Mouse (Mus musculus) kidney, embryonic 16.5 days (tissue): ENCODE data around the gene Ralgps1. TPM values are rescaled to one million over a fixed set of nuclear protein-coding genes. Genes with fewer than 3 reads are reported as not detected.

Experiments
- ATAC-seq: fragments of 200-750 bp; cut with Nextera tagmentation; 2 replicates; pipeline ENCODE4 v1.8.0; 2017; ENCODE audit warnings: moderate TSS enrichment; ENCODE audit not compliant: low FRiP score, low TSS enrichment
- H3K27ac ChIP-seq: fragments of 300-500 bp; sonication (generic); 2 replicates; pipeline ENCODE4 v1.5.1; 2014; ENCODE audit warnings: low read length
- H3K27me3 ChIP-seq: fragments of 300-500 bp; sonication (generic); 2 replicates; pipeline ENCODE4 v1.6.1; 2014; ENCODE audit warnings: low read length, control low read depth, mixed read lengths; ENCODE audit not compliant: insufficient read depth
- H3K36me3 ChIP-seq: fragments of 300-500 bp; sonication (generic); 2 replicates; pipeline ENCODE4 v1.6.1; 2014; ENCODE audit warnings: low read length, control low read depth, mixed read lengths; ENCODE audit not compliant: insufficient read depth
- H3K4me1 ChIP-seq: fragments of 300-500 bp; sonication (generic); 2 replicates; pipeline ENCODE4 v1.6.1; 2014; ENCODE audit warnings: low read length, control low read depth, mixed read lengths; ENCODE audit not compliant: insufficient read depth
- H3K4me2 ChIP-seq: fragments of 300-500 bp; sonication (generic); replicated peaks from 2 replicates; pipeline ENCODE4 v1.6.1; 2014; ENCODE audit warnings: low read depth, low read length
- H3K4me3 ChIP-seq: fragments of 300-500 bp; sonication (generic); 2 replicates; pipeline ENCODE4 v1.5.1; 2014; ENCODE audit warnings: mild to moderate bottlenecking, low read length
- H3K9ac ChIP-seq: fragments of 300-500 bp; sonication (generic); replicated peaks from 2 replicates; pipeline ENCODE4 v1.6.1; 2014; ENCODE audit warnings: low read length
- H3K9me3 ChIP-seq: fragments of 300-500 bp; sonication (generic); 2 replicates; pipeline ENCODE4 v1.6.1; 2016; ENCODE audit warnings: low read length, control low read depth
- whole genome bisulfite sequencing: fragments of 180-500 bp; shearing (Covaris S2); extraction: QIAGEN DNeasy Blood & Tissue Kit; methylation state at CpG from one replicate; pipeline ENCODE4 v1.1.7; 2014; 5-methylcytosine and 5-hydroxymethylcytosine counted together
- polyA plus RNA-seq: library from polyadenylated mRNA; unstranded; fragments of >200 nt; fragmentation: Nextera tagmentation; extraction: Ambion mirVana; gene quantifications from 2 replicates; pipeline ENCODE4 v1.2.1, GENCODE M21; 2015

Ralgps1 gene
- polyA plus RNA-seq, 1 experiment from 2014 or later: 5.2 TPM

GRCm38 (mm10) chr2:33225921-33226320 is 145.4 kb downstream of the Ralgps1 start:
- no peaks in the 10 kb centered on the region for H3K9me3 ChIP-seq
- H3K4me1 ChIP-seq: peaks cover 30% of the 10 kb centered on the region
- H3K27me3 ChIP-seq: no peaks in the 10 kb centered on the region
- H3K27ac ChIP-seq: no peak overlapping the region
- no peak for ATAC-seq
- H3K36me3 ChIP-seq: peaks cover 5% of the 10 kb centered on the region; the same call in 1 of the 2 replicates
- WGBS: 85% methylated on average over 7 of the region's 7 CpGs
- H3K4me3 ChIP-seq: no peak overlapping the region
- H3K4me2 ChIP-seq: no peak overlapping the region
- no peak overlapping the region for H3K9ac ChIP-seq

GRCm38 (mm10) chr2:33223656-33224358 is 147.5 kb downstream of the Ralgps1 start:
- Histone ChIP-seq H3K36me3 (peaks cover 3% of the 10 kb centered on the region; the same call in 1 of the 2 replicates), H3K4me2 (no peak overlapping the region), H3K4me3 (no peak overlapping the region), H3K27ac (0 out of 2 replicates have a peak overlapping the region, but pooled peaks have one; percentile 43), H3K27me3 (no peaks in the 10 kb centered on the region), H3K4me1 (peaks cover 51% of the 10 kb centered on the region), H3K9me3 (no peaks in the 10 kb centered on the region), H3K9ac (no peak overlapping the region)
- WGBS: 58% methylated on average over 10 of the region's 10 CpGs
- ATAC-seq: no peak

- no peak overlapping the region for H3K27ac ChIP-seq
- no peaks in the 10 kb centered on the region for H3K36me3 ChIP-seq
- H3K4me3 ChIP-seq: no peak overlapping the region
- H3K4me2 ChIP-seq: no peak overlapping the region
- no peak for ATAC-seq
- H3K27me3 ChIP-seq: no peaks in the 10 kb centered on the region
- no peaks in the 10 kb centered on the region for H3K9me3 ChIP-seq
- no peak overlapping the region for H3K9ac ChIP-seq
- peaks cover 58% of the 10 kb centered on the region for H3K4me1 ChIP-seq
- WGBS: 69% methylated on average over 6 of the region's 6 CpGs
Measured at GRCm38 (mm10) chr2:33222480-33222879, 148.8 kb downstream of the Ralgps1 start.

- 67% methylated on average over 11 of the region's 11 CpGs for WGBS
Measured at GRCm38 (mm10) chr2:33221339-33221900, 149.9 kb downstream of the Ralgps1 start.

GRCm38 (mm10) chr2:33220674-33221338 is 150.5 kb downstream of the Ralgps1 start:
- H3K4me2 ChIP-seq: no peak overlapping the region
- peaks cover 75% of the 10 kb centered on the region for H3K4me1 ChIP-seq
- H3K9me3 ChIP-seq: no peaks in the 10 kb centered on the region
- no peaks in the 10 kb centered on the region for H3K36me3 ChIP-seq
- no peaks in the 10 kb centered on the region for H3K27me3 ChIP-seq
- peak; percentile 20; the same call in 1 of the 2 replicates for ATAC-seq
- WGBS: 73% methylated on average over 10 of the region's 10 CpGs
- no peak overlapping the region for H3K9ac ChIP-seq
- H3K4me3 ChIP-seq: no peak overlapping the region
- H3K27ac ChIP-seq: peak overlapping the region; percentile 54; the same call in 1 of the 2 replicates

More at GRCm38 (mm10) chr2:33221339-33221900, 149.9 kb downstream of the Ralgps1 start:
- Histone ChIP-seq H3K4me3 (no peak overlapping the region), H3K36me3 (no peaks in the 10 kb centered on the region), H3K4me2 (no peak overlapping the region), H3K27ac (peak overlapping the region; percentile 54; the same call in 1 of the 2 replicates), H3K9me3 (no peaks in the 10 kb centered on the region), H3K9ac (no peak overlapping the region), H3K27me3 (no peaks in the 10 kb centered on the region), H3K4me1 (peaks cover 69% of the 10 kb centered on the region)
- no peak for ATAC-seq

GRCm38 (mm10) chr2:33220246-33220645 is 151.0 kb downstream of the Ralgps1 start:
- no peaks in the 10 kb centered on the region for H3K9me3 ChIP-seq
- no peak overlapping the region for H3K4me2 ChIP-seq
- ATAC-seq: no peak
- H3K4me1 ChIP-seq: peaks cover 79% of the 10 kb centered on the region
- H3K4me3 ChIP-seq: no peak overlapping the region
- H3K27me3 ChIP-seq: no peaks in the 10 kb centered on the region
- 71% methylated on average over 6 of the region's 6 CpGs for WGBS
- H3K9ac ChIP-seq: no peak overlapping the region
- H3K27ac ChIP-seq: no peak overlapping the region
- H3K36me3 ChIP-seq: no peaks in the 10 kb centered on the region

GRCm38 (mm10) chr2:33219637-33220036 is 151.6 kb downstream of the Ralgps1 start:
- 0 out of 2 replicates have a peak overlapping the region, but pooled peaks have one; percentile 16 for H3K27ac ChIP-seq
- H3K4me3 ChIP-seq: no peak overlapping the region
- no peak for ATAC-seq
- no peaks in the 10 kb centered on the region for H3K9me3 ChIP-seq
- H3K9ac ChIP-seq: no peak overlapping the region
- H3K27me3 ChIP-seq: no peaks in the 10 kb centered on the region
- WGBS: 84% methylated on average over 4 of the region's 4 CpGs
- H3K36me3 ChIP-seq: no peaks in the 10 kb centered on the region
- H3K4me2 ChIP-seq: no peak overlapping the region
- H3K4me1 ChIP-seq: peaks cover 84% of the 10 kb centered on the region

GRCm38 (mm10) chr2:33218903-33219625 is 152.2 kb downstream of the Ralgps1 start:
- H3K9me3 ChIP-seq: no peaks in the 10 kb centered on the region
- no peak for ATAC-seq
- no peaks in the 10 kb centered on the region for H3K27me3 ChIP-seq
- no peak overlapping the region for H3K4me3 ChIP-seq
- WGBS: 71% methylated on average over 11 of the region's 11 CpGs
- H3K36me3 ChIP-seq: no peaks in the 10 kb centered on the region
- H3K27ac ChIP-seq: 0 out of 2 replicates have a peak overlapping the region, but pooled peaks have one; percentile 16
- H3K9ac ChIP-seq: peak overlapping the region; percentile 17; the same call in 1 of the 2 replicates
- H3K4me1 ChIP-seq: peaks cover 80% of the 10 kb centered on the region
- no peak overlapping the region for H3K4me2 ChIP-seq

GRCm38 (mm10) chr2:33217425-33217794 is 153.9 kb downstream of the Ralgps1 start:
- peaks cover 70% of the 10 kb centered on the region for H3K4me1 ChIP-seq
- peak overlapping the region; percentile 93 for H3K27ac ChIP-seq
- peak overlapping the region; percentile 60 for H3K4me3 ChIP-seq
- no peaks in the 10 kb centered on the region for H3K36me3 ChIP-seq
- no peaks in the 10 kb centered on the region for H3K9me3 ChIP-seq
- ATAC-seq: no peak
- 52% methylated on average over 3 of the region's 3 CpGs for WGBS
- H3K27me3 ChIP-seq: no peaks in the 10 kb centered on the region
- H3K9ac ChIP-seq: peak overlapping the region; percentile 66
- peak overlapping the region; percentile 86 for H3K4me2 ChIP-seq
